Mouse (Mus musculus): ENCODE measurements at regions not wholly inside any gene's neighbourhood (a gene's known extent, or its start where the extent isn't known, plus 50 kb on each side); places are given as distances from the start of the nearest gene placed in this dataset.

GRCm38 (mm10) chr3:137078600-137078975 lies 262.3 kb upstream of the Emcn start:
- TF ChIP-seq CTCF (IDR thresholded peaks at IDR 0.05; ENCODE audit: borderline replicate concordance, extremely low read depth, insufficient read depth, insufficient read length) (no peak), POLR2A (IDR thresholded peaks at IDR 0.05; ENCODE audit: borderline replicate concordance, extremely low read depth, insufficient read depth, insufficient read length, poor library complexity, severe bottlenecking) (no peak)

Measured in brain, embryonic 14.5 days (tissue).